Mouse (Mus musculus) liver, embryonic 16.5 days (tissue): ENCODE results near the gene Slc25a23. TPM values are rescaled to one million over a fixed set of nuclear protein-coding genes. Genes with fewer than 3 reads are reported as not detected.

Source experiments
- ATAC-seq: fragments of 200-750 bp; cut with Nextera tagmentation; 2 replicates; pipeline ENCODE4 v1.8.0; 2017; ENCODE audit warnings: low read depth, mild to moderate bottlenecking, moderate number of reproducible peaks, moderate library complexity
- H3K27ac ChIP-seq: fragments of 300-500 bp; sonication (generic); 2 replicates; pipeline ENCODE4 v1.5.1; 2014; ENCODE audit warnings: mild to moderate bottlenecking, low read length
- H3K27me3 ChIP-seq: fragments of 300-500 bp; sonication (generic); 2 replicates; pipeline ENCODE4 v1.6.1; 2014; ENCODE audit warnings: low read depth, low read length, mixed read lengths; ENCODE audit not compliant: control insufficient read depth, insufficient read depth
- H3K36me3 ChIP-seq: fragments of 300-500 bp; sonication (generic); 2 replicates; pipeline ENCODE4 v1.6.1; 2014; ENCODE audit warnings: mild to moderate bottlenecking; ENCODE audit not compliant: control insufficient read depth, insufficient read depth
- H3K4me1 ChIP-seq: fragments of 300-500 bp; sonication (generic); 2 replicates; pipeline ENCODE4 v1.6.1; 2014; ENCODE audit warnings: low read depth, low read length, mixed read lengths; ENCODE audit not compliant: control insufficient read depth
- H3K4me2 ChIP-seq: fragments of 300-500 bp; sonication (generic); 2 replicates; pipeline ENCODE4 v1.6.1; 2014; ENCODE audit warnings: low read depth, low read length, mixed read lengths
- H3K4me3 ChIP-seq: fragments of 300-500 bp; sonication (generic); 2 replicates; pipeline ENCODE4 v1.5.1; 2014; ENCODE audit warnings: low read depth, mild to moderate bottlenecking, low read length
- H3K9ac ChIP-seq: fragments of 300-500 bp; sonication (generic); 2 replicates; pipeline ENCODE4 v1.6.1; 2014; ENCODE audit warnings: low read depth, low read length
- H3K9me3 ChIP-seq: fragments of 300-500 bp; sonication (generic); replicated peaks from 2 replicates; pipeline ENCODE4 v1.6.1; 2016; ENCODE audit warnings: low read length; ENCODE audit not compliant: control insufficient read depth
- WGBS: fragments of 180-500 bp; shearing (Covaris S2); extraction: QIAGEN DNeasy Blood & Tissue Kit; methylation state at CpG from one replicate; pipeline ENCODE4 v1.1.7; 2014; ENCODE audit not compliant: insufficient replicate concordance; 5-methylcytosine and 5-hydroxymethylcytosine counted together
- polyA plus RNA-seq: library from polyadenylated mRNA; unstranded; fragments of >200 nt; fragmentation: Nextera tagmentation; extraction: Ambion mirVana; gene quantifications from 2 replicates; pipeline ENCODE4 v1.2.1, GENCODE M21; 2015

Gene Slc25a23
- polyA plus RNA-seq, 1 experiment from 2014 or later, result 7.0 TPM

DNA sequence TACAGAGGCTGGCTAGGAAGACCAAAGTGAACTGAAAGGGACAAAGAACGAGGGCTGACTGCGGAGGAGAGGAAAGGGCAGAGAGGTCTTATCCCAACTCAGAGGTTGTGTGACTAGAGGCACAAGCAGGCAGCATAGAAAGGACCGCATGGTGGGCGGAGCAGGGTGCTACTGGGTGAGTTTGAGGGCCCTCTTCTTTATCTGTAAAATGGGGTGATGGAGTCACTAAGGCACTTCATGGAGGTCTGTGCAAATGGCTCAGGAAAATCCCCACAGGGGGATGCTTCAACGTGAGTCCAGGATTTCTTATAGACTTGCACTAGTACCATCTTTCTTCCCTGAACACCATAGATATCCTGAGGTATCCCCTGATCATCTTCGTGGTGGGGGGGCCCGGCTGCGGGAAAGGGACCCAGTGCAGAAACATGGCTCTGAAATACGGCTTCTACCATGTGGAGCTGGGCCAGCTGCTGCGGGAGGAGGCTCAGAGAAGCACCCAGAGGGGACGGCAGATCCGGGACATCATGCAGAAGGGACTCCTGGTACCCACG, 47.3 kb downstream of the Slc25a23 start:
- Histone ChIP-seq H3K4me3 (peak overlapping the region; percentile 68), H3K9me3 (no peaks in the 10 kb centered on the region), H3K36me3 (peaks cover 10% of the 10 kb centered on the region), H3K4me1 (peaks cover 21% of the 10 kb centered on the region), H3K4me2 (peak overlapping the region; percentile 82), H3K27me3 (no peaks in the 10 kb centered on the region), H3K27ac (peak overlapping the region; percentile 74), H3K9ac (no peak overlapping the region)
- WGBS, result 67% methylated on average over 13 of the region's 13 CpGs
- no peak for ATAC-seq

DNA sequence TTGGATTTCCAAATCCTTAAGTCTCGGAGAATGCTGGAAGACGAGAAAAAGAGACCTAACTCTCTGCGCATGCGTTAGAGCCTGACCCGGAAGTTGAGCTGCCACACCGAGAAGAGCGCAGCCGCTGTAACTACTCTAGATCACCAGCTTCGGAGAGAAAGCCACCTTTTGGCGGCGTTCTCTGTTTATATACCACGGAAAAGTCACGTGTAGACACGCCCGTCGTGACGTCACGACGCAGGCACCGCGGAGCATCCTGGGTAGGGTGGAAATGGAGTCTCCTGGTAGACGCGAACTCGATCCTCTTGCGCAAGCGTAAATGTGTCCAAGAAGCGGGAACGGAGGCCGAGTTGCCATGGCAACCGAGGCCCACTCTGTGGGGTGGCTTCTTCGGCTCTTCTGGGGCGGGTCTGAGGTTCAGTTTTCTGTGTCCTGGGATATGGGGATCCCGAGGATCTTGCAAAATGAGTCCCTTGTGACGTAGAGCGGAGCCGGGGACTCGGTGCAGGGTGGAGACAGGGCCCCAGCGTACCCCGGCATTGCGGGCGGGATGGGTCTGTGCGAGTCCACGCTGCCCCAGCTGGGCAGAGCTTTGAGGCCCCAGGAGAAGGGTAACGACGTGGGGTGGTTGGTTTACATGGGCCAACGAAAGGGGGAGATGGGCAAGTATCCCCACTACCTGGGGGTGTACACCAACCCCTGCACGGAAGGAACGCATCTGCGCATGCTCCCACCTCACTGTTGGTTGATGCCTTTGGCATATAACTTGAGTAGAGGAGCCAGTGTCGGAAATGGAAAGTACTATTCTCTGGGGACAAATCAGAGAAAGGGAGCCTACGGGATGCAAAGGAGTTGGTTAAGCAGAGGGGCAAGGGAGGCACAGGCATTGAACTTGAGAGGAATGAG, 48.2 kb downstream of the Slc25a23 start, which contains the start of the genes Gtf2f1 and Gm17949:
Gtf2f1 (minus strand) TSS at position 53 of the 906 bp plus-strand sequence.
Gm17949 (plus strand) TSS at position 234 of the 906 bp plus-strand sequence.
- no peaks in the 10 kb centered on the region for H3K9me3 ChIP-seq
- H3K9ac ChIP-seq, result peak within 1 kb of the TSS; percentile 84
- H3K4me1 ChIP-seq, result peaks cover 21% of the 10 kb centered on the region
- under 1% methylated on average over 51 of the region's 51 CpGs for WGBS
- peak within 1 kb of the TSS; percentile 74 for H3K27ac ChIP-seq
- no peaks in the 10 kb centered on the region for H3K27me3 ChIP-seq
- H3K4me3 ChIP-seq, result peak within 1 kb of the TSS; percentile 68
- peak; percentile 89 for ATAC-seq
- peaks cover 18% of the 10 kb centered on the region for H3K36me3 ChIP-seq
- H3K4me2 ChIP-seq, result peak within 1 kb of the TSS; percentile 82

DNA sequence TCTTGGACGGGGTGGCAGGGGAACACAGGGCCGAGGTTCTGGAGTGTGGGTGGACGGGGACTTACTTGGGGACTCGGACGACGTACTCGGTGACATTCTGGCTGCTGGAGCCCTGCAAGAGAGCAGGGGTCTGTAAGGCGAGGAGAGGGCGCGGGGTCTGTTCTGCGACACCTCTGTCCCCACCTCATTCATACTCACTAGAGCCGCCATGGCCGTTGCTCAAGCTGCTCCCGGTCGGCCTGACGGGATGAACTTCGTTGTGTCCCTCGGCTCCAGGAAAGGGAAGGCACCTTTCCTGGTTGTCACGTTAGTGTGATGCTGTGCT, 48.8 kb downstream of the Slc25a23 start:
- Histone ChIP-seq H3K27ac (peak overlapping the region; percentile 73), H3K9me3 (no peaks in the 10 kb centered on the region), H3K9ac (peak overlapping the region; percentile 84), H3K36me3 (peaks cover 22% of the 10 kb centered on the region), H3K4me2 (peak overlapping the region; percentile 82), H3K27me3 (no peaks in the 10 kb centered on the region), H3K4me1 (peaks cover 21% of the 10 kb centered on the region), H3K4me3 (peak overlapping the region; percentile 68)
- WGBS, result 0% methylated on average over 19 of the region's 19 CpGs
- ATAC-seq, result peak; percentile 48

- Histone ChIP-seq H3K4me3 (no peak overlapping the region), H3K27me3 (no peaks in the 10 kb centered on the region), H3K27ac (no peak overlapping the region), H3K4me2 (no peak overlapping the region), H3K4me1 (peaks cover 30% of the 10 kb centered on the region), H3K9me3 (no peaks in the 10 kb centered on the region), H3K9ac (no peak overlapping the region), H3K36me3 (peaks cover 50% of the 10 kb centered on the region)
- ATAC-seq, result no peak
- WGBS, result 83% methylated on average over 13 of the region's 13 CpGs
These were observed 52.3 kb downstream of the Slc25a23 start for GRCm38 (mm10) chr17:57007137-57007905.

- H3K36me3 ChIP-seq, result peaks cover 50% of the 10 kb centered on the region
- no peak overlapping the region for H3K4me2 ChIP-seq
- H3K27me3 ChIP-seq, result no peaks in the 10 kb centered on the region
- H3K4me1 ChIP-seq, result peaks cover 16% of the 10 kb centered on the region
- H3K27ac ChIP-seq, result no peak overlapping the region
- no peak overlapping the region for H3K4me3 ChIP-seq
- no peaks in the 10 kb centered on the region for H3K9me3 ChIP-seq
- 53% methylated on average over 7 of the region's 7 CpGs for WGBS
- no peak overlapping the region for H3K9ac ChIP-seq
- peak; percentile 69 for ATAC-seq
These were observed 55.7 kb downstream of the Slc25a23 start for GRCm38 (mm10) chr17:57003994-57004393.

DNA sequence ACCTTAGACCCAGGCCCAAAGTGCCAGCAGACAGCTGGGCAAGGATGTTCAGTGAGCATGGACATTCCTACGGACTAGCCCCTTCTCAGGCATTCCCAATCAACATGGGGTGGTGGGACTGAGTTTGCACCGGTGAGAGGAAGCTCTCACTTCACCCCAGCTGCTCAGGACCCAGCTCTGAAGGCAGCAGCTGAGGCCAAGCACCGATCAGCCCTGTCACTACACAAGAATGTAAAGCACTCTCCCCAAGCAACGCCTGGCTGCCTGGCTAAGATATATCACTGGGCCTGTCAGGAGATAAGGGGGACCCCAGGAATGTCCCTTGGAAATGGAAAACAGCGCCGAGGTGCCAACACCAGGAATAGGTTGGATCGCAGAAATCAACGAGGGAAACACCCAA, 58.4 kb downstream of the Slc25a23 start:
- 55% methylated on average over 8 of the region's 8 CpGs for WGBS

GRCm38 (mm10) chr17:56999968-57000609, 59.6 kb downstream of the Slc25a23 start, which contains the start of gene Pspn:
Gene Pspn (minus strand): TSS chr17:57000018.
- no peak for ATAC-seq
- no peaks in the 10 kb centered on the region for H3K27me3 ChIP-seq
- H3K4me3 ChIP-seq, result no peak within 1 kb of the TSS
- H3K36me3 ChIP-seq, result peaks cover 28% of the 10 kb centered on the region
- no peak within 1 kb of the TSS for H3K9ac ChIP-seq
- H3K4me1 ChIP-seq, result peaks cover 24% of the 10 kb centered on the region
- WGBS, result 77% methylated on average over 9 of the region's 9 CpGs
- no peak within 1 kb of the TSS for H3K27ac ChIP-seq
- H3K9me3 ChIP-seq, result no peaks in the 10 kb centered on the region
- no peak within 1 kb of the TSS for H3K4me2 ChIP-seq

More for the DNA sequence above, 58.4 kb downstream of the Slc25a23 start:
- no peak overlapping the region for H3K9ac ChIP-seq
- H3K9me3 ChIP-seq, result no peaks in the 10 kb centered on the region
- ATAC-seq, result no peak
- H3K27me3 ChIP-seq, result no peaks in the 10 kb centered on the region
- H3K4me1 ChIP-seq, result peaks cover 24% of the 10 kb centered on the region
- peaks cover 32% of the 10 kb centered on the region for H3K36me3 ChIP-seq
- no peak overlapping the region for H3K27ac ChIP-seq
- no peak overlapping the region for H3K4me3 ChIP-seq
- no peak overlapping the region for H3K4me2 ChIP-seq

- H3K9me3 ChIP-seq, result no peaks in the 10 kb centered on the region
- no peak overlapping the region for H3K4me3 ChIP-seq
- ATAC-seq, result no peak
- 89% methylated on average over 9 of the region's 9 CpGs for WGBS
- H3K36me3 ChIP-seq, result peaks cover 27% of the 10 kb centered on the region
- H3K4me1 ChIP-seq, result peaks cover 20% of the 10 kb centered on the region
- no peak overlapping the region for H3K9ac ChIP-seq
- no peaks in the 10 kb centered on the region for H3K27me3 ChIP-seq
- H3K4me2 ChIP-seq, result no peak overlapping the region
- no peak overlapping the region for H3K27ac ChIP-seq
These were observed 60.2 kb downstream of the Slc25a23 start for GRCm38 (mm10) chr17:56999414-56999813.
